Mouse (Mus musculus): ENCODE data around the gene Nup85.

DNA sequence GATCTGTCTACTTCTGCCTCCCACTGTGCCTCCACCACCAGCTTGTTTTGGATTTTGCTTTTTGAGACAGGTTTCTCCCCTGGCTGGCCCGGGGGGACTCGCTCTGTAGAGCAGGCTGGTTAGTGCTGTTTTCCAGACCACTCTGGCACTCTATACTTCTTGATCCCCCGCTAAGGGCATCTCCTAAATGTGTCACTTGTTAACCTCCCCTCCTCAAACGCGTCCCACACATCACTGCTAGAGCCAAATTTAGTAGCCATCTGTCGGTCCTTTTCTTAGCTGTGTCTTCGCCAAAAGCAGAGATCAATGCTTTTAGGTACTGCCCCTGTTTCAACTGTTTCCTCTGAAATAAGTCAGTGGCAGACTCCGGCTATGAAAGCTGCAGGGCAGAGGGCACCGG lies 45.5 kb upstream of the Nup85 start:
- TF ChIP-seq TAL1 (IDR thresholded peaks at IDR 0.05; ENCODE audit: low read length) (no peak), USF1 (IDR thresholded peaks at IDR 0.05; ENCODE audit: low read depth, low read length) (no peak), SMC3 (IDR thresholded peaks at IDR 0.05; ENCODE audit: low read depth, low read length) (no peak), CTCF (IDR thresholded peaks at IDR 0.05 in 2 of 3, conservative IDR thresholded peaks at IDR 0.05 in 1 of 3; ENCODE audit: control insufficient read depth in 1 of 3, insufficient read depth in 1 of 3, low read depth in 2 of 3, low read length in 3 of 3, poor library complexity in 1 of 3, severe bottlenecking in 1 of 3) (no peak), ZC3H11A (IDR thresholded peaks at IDR 0.05; ENCODE audit: low read depth, low read length) (no peak), POLR2A (IDR thresholded peaks at IDR 0.05; ENCODE audit: control insufficient read depth in 1 of 2, insufficient read depth in 1 of 2, low read depth in 1 of 2, low read length in 2 of 2, poor library complexity in 1 of 2) (no peak)
